Mouse (Mus musculus): ENCODE data around the gene Abhd14a.

Abhd14a gene

GRCm38 (mm10) chr9:106467746-106468145, 20.3 kb upstream of the Abhd14a start:
- no peak for DNase-seq

- DNase-seq = no peak
Observed at GRCm38 (mm10) chr9:106466721-106467120, 19.2 kb upstream of the Abhd14a start.

GRCm38 (mm10) chr9:106465571-106466200, 18.2 kb upstream of the Abhd14a start, which contains the start of gene Gpr62:
TSS of gene Gpr62 (minus strand) at chr9:106465938.
- no peak for DNase-seq

GRCm38 (mm10) chr9:106464751-106465541, 17.5 kb upstream of the Abhd14a start:
- DNase-seq = peak; percentile 67

GRCm38 (mm10) chr9:106463122-106464063, 15.9 kb upstream of the Abhd14a start:
- DNase-seq = no peak

- no peak for DNase-seq
Observed at GRCm38 (mm10) chr9:106462430-106462800, 14.9 kb upstream of the Abhd14a start.

- no peak for DNase-seq
Observed at GRCm38 (mm10) chr9:106461641-106462429, 14.4 kb upstream of the Abhd14a start.

GRCm38 (mm10) chr9:106461026-106461415, 13.5 kb upstream of the Abhd14a start:
- DNase-seq = no peak

- DNase-seq = no peak
Observed at GRCm38 (mm10) chr9:106460401-106461025, 13.0 kb upstream of the Abhd14a start.

- no peak for DNase-seq
Observed at GRCm38 (mm10) chr9:106459946-106460345, 12.5 kb upstream of the Abhd14a start.

- DNase-seq = no peak
Observed at GRCm38 (mm10) chr9:106457920-106458319, 10.4 kb upstream of the Abhd14a start.

GRCm38 (mm10) chr9:106457163-106457559, 9.7 kb upstream of the Abhd14a start:
- DNase-seq = no peak

GRCm38 (mm10) chr9:106456325-106457162, 9.1 kb upstream of the Abhd14a start:
- DNase-seq = no peak

GRCm38 (mm10) chr9:106454888-106455681, 7.6 kb upstream of the Abhd14a start:
- DNase-seq = no peak

GRCm38 (mm10) chr9:106454071-106454761, 6.7 kb upstream of the Abhd14a start:
- no peak for DNase-seq

GRCm38 (mm10) chr9:106453271-106454070, 6.0 kb upstream of the Abhd14a start, which contains the start of gene Pcbp4:
TSS of gene Pcbp4 (plus strand) at chr9:106453291.
- DNase-seq = peak; percentile 85

GRCm38 (mm10) chr9:106452821-106453220, 5.3 kb upstream of the Abhd14a start:
- peak; percentile 77 for DNase-seq

- DNase-seq = no peak
Observed at GRCm38 (mm10) chr9:106452351-106452750, 4.9 kb upstream of the Abhd14a start.

All from kidney, adult 18-20 months (tissue).